Mouse (Mus musculus) MEL (cell line): ENCODE data around the gene Tmem269.
A peak's percentile ranks its signal among the peaks of the same experiment; 100 is the strongest.

Experiments
- CTCF ChIP-seq, 3 experiments: IDR thresholded peaks in 2 of 3; conservative IDR thresholded peaks in 1 of 3; 2 replicates each; pipeline ENCODE4 v1.5.1; 2011 to 2012; ENCODE audit warnings: low read length in 3 of 3, low read depth in 2 of 3, mild to moderate bottlenecking in 2 of 3, improper control_type of control experiment in 1 of 3, inconsistent platforms in 1 of 3, mixed read lengths in 1 of 3, moderate library complexity in 1 of 3; ENCODE audit not compliant: control insufficient read depth in 1 of 3, insufficient read depth in 1 of 3, poor library complexity in 1 of 3, severe bottlenecking in 1 of 3
- POLR2AphosphoS2 ChIP-seq: IDR thresholded peaks from 2 replicates; pipeline ENCODE4 v1.6.1; 2011; ENCODE audit warnings: low read length, improper control_type of control experiment

- TF ChIP-seq CTCF (IDR thresholded peaks at IDR 0.05 in 2 of 3, conservative IDR thresholded peaks at IDR 0.05 in 1 of 3; ENCODE audit: control insufficient read depth in 1 of 3, insufficient read depth in 1 of 3, low read depth in 2 of 3, low read length in 3 of 3, poor library complexity in 1 of 3, severe bottlenecking in 1 of 3) (peak; percentile 35 to 56 (median 55)), POLR2AphosphoS2 (no peak)
Observed at GRCm38 (mm10) chr4:119241664-119242063, 23.6 kb upstream of the Tmem269 start.
